Mouse (Mus musculus) kidney, postnatal 0 days (tissue): ENCODE data around the gene Ust. TPM values are rescaled to one million over a fixed set of nuclear protein-coding genes. Genes with fewer than 3 reads are reported as not detected.

Source experiments
- ATAC-seq: fragments of 200-750 bp; cut with Nextera tagmentation; replicated peaks from 2 replicates; pipeline ENCODE4 v1.8.0; 2017; ENCODE audit warnings: low read depth, moderate number of reproducible peaks, moderate TSS enrichment, moderate library complexity; ENCODE audit not compliant: low FRiP score
- DNase-seq: peaks from one replicate; pipeline ENCODE4 v3.0.0-alpha.2; 2016; ENCODE audit warnings: low spot score
- H3K27ac ChIP-seq: fragments of 300-500 bp; sonication (generic); 2 replicates; pipeline ENCODE4 v1.5.1; 2014; ENCODE audit warnings: mild to moderate bottlenecking
- H3K27me3 ChIP-seq: fragments of 300-500 bp; sonication (generic); 2 replicates; pipeline ENCODE4 v1.6.1; 2014; ENCODE audit warnings: low read length, mixed read lengths; ENCODE audit not compliant: insufficient read depth
- H3K36me3 ChIP-seq: fragments of 300-500 bp; sonication (generic); 2 replicates; pipeline ENCODE4 v1.6.1; 2014; ENCODE audit warnings: low read length, mixed read lengths; ENCODE audit not compliant: insufficient read depth
- H3K4me1 ChIP-seq: fragments of 300-500 bp; sonication (generic); replicated peaks from 2 replicates; pipeline ENCODE4 v1.6.1; 2014; ENCODE audit warnings: antibody characterized with exemption, low read length, mixed read lengths; ENCODE audit not compliant: insufficient read depth
- H3K4me2 ChIP-seq: fragments of 300-500 bp; sonication (generic); 2 replicates; pipeline ENCODE4 v1.6.1; 2014; ENCODE audit warnings: mild to moderate bottlenecking, low read length, moderate library complexity, mixed read lengths
- H3K4me3 ChIP-seq: fragments of 300-500 bp; sonication (generic); replicated peaks from 2 replicates; pipeline ENCODE4 v1.5.1; 2014; ENCODE audit warnings: low read depth, low read length
- H3K9ac ChIP-seq: fragments of 300-500 bp; sonication (generic); 2 replicates; pipeline ENCODE4 v1.6.1; 2014; ENCODE audit warnings: low read depth, low read length
- H3K9me3 ChIP-seq: fragments of 300-500 bp; sonication (generic); replicated peaks from 2 replicates; pipeline ENCODE4 v1.6.1; 2016; ENCODE audit warnings: low read length, inconsistent platforms, mixed read lengths
- CTCF ChIP-seq: IDR thresholded peaks from 2 replicates; pipeline ENCODE4 v1.5.1; 2016; ENCODE audit warnings: antibody characterized with exemption, low read depth, mild to moderate bottlenecking, moderate library complexity
- WGBS: fragments of 180-500 bp; shearing (Covaris S2); extraction: QIAGEN DNeasy Blood & Tissue Kit; methylation state at CpG from one replicate; pipeline ENCODE4 v1.1.7; 2014; 5-methylcytosine and 5-hydroxymethylcytosine counted together
- polyA plus RNA-seq: library from polyadenylated mRNA; unstranded; fragments of >200 nt; fragmentation: Nextera tagmentation; extraction: Ambion mirVana; gene quantifications from 2 replicates; pipeline ENCODE4 v1.2.1, GENCODE M21; 2015

Gene Ust
- polyA plus RNA-seq, 1 experiment from 2014 or later: 4.5 TPM

- no peak overlapping the region for H3K9ac ChIP-seq
- DNase-seq (no peak), ATAC-seq (no peak)
- no peak for TF ChIP-seq CTCF
- H3K27ac ChIP-seq: no peak overlapping the region
- H3K27me3 ChIP-seq: no peaks in the 10 kb centered on the region
- no peak overlapping the region for H3K4me2 ChIP-seq
- 67% methylated on average over 4 of the region's 4 CpGs for WGBS
- H3K4me3 ChIP-seq: no peak overlapping the region
- no peaks in the 10 kb centered on the region for H3K36me3 ChIP-seq
- H3K4me1 ChIP-seq: no peaks in the 10 kb centered on the region
- H3K9me3 ChIP-seq: no peaks in the 10 kb centered on the region
These were observed 165.1 kb downstream of the Ust start for GRCm38 (mm10) chr10:8353534-8353933.

- Histone ChIP-seq H3K4me3 (no peak overlapping the region), H3K36me3 (no peaks in the 10 kb centered on the region), H3K27me3 (no peaks in the 10 kb centered on the region), H3K4me1 (no peaks in the 10 kb centered on the region), H3K9ac (no peak overlapping the region), H3K9me3 (no peaks in the 10 kb centered on the region), H3K4me2 (no peak overlapping the region), H3K27ac (no peak overlapping the region)
- ATAC-seq (no peak), DNase-seq (no peak)
- WGBS: 85% methylated on average over 7 of the region's 7 CpGs
- no peak for TF ChIP-seq CTCF
These were observed 168.0 kb downstream of the Ust start for GRCm38 (mm10) chr10:8350626-8351025.

- DNase-seq (no peak), ATAC-seq (no peak)
- no peak overlapping the region for H3K4me2 ChIP-seq
- H3K9ac ChIP-seq: no peak overlapping the region
- H3K36me3 ChIP-seq: no peaks in the 10 kb centered on the region
- no peaks in the 10 kb centered on the region for H3K9me3 ChIP-seq
- H3K27ac ChIP-seq: no peak overlapping the region
- TF ChIP-seq CTCF: no peak
- no peaks in the 10 kb centered on the region for H3K4me1 ChIP-seq
- H3K27me3 ChIP-seq: no peaks in the 10 kb centered on the region
- H3K4me3 ChIP-seq: no peak overlapping the region
- 62% methylated on average over 5 of the region's 5 CpGs for WGBS
These were observed 171.1 kb downstream of the Ust start for GRCm38 (mm10) chr10:8347497-8347896.

- Histone ChIP-seq H3K36me3 (no peaks in the 10 kb centered on the region), H3K9me3 (no peaks in the 10 kb centered on the region), H3K27ac (no peak overlapping the region), H3K27me3 (no peaks in the 10 kb centered on the region), H3K4me3 (no peak overlapping the region), H3K9ac (no peak overlapping the region), H3K4me1 (no peaks in the 10 kb centered on the region), H3K4me2 (no peak overlapping the region)
- DNase-seq (peak; percentile 66), ATAC-seq (no peak)
- TF ChIP-seq CTCF: no peak
- WGBS: 50% methylated on average over 2 of the region's 2 CpGs
These were observed 176.1 kb downstream of the Ust start for GRCm38 (mm10) chr10:8342556-8342955.

GRCm38 (mm10) chr10:8339645-8340428 is 178.8 kb downstream of the Ust start:
- Histone ChIP-seq H3K27ac (no peak overlapping the region), H3K36me3 (no peaks in the 10 kb centered on the region), H3K9ac (no peak overlapping the region), H3K4me2 (no peak overlapping the region), H3K4me3 (no peak overlapping the region), H3K9me3 (no peaks in the 10 kb centered on the region), H3K4me1 (no peaks in the 10 kb centered on the region), H3K27me3 (no peaks in the 10 kb centered on the region)
- ATAC-seq (no peak), DNase-seq (no peak)
- TF ChIP-seq CTCF: no peak
- WGBS: 77% methylated on average over 12 of the region's 12 CpGs

- no peak for TF ChIP-seq CTCF
- H3K27me3 ChIP-seq: no peaks in the 10 kb centered on the region
- no peak for DNase-seq
These were observed 182.0 kb downstream of the Ust start for GRCm38 (mm10) chr10:8336601-8337000.

More at GRCm38 (mm10) chr10:8336601-8337000, 182.0 kb downstream of the Ust start:
- WGBS: 75% methylated on average over 1 of the region's 1 CpGs
- Histone ChIP-seq H3K9me3 (no peaks in the 10 kb centered on the region), H3K4me3 (no peak overlapping the region), H3K4me1 (no peaks in the 10 kb centered on the region), H3K36me3 (no peaks in the 10 kb centered on the region), H3K4me2 (no peak overlapping the region), H3K27ac (no peak overlapping the region), H3K9ac (no peak overlapping the region)
- no peak for ATAC-seq
